Mouse (Mus musculus) spleen, postnatal 36 days (tissue): Measurements from ENCODE around the gene Cyp17a1.

ENCODE experiments used
- DNase-seq, 2 experiments: peaks; one replicate each; pipeline ENCODE4 v3.0.0; 2022; ENCODE audit warnings: low spot score in 2 of 2, mixed read lengths in 1 of 2

Cyp17a1 gene

GRCm38 (mm10) chr19:46672766-46673418 lies at the start of gene Cyp17a1:
TSS of gene Cyp17a1 (minus strand) at chr19:46673172.
- no peak for DNase-seq

GRCm38 (mm10) chr19:46718150-46718549 lies 45.2 kb upstream of the Cyp17a1 start:
- no peak for DNase-seq

GRCm38 (mm10) chr19:46715016-46715415 lies 42.0 kb upstream of the Cyp17a1 start:
- DNase-seq, result no peak

- DNase-seq, result no peak
Measured at GRCm38 (mm10) chr19:46714234-46714633, 41.3 kb upstream of the Cyp17a1 start.

GRCm38 (mm10) chr19:46710614-46711013 lies 37.6 kb upstream of the Cyp17a1 start:
- no peak for DNase-seq

- peak; percentile 68 to 73 for DNase-seq
Measured at GRCm38 (mm10) chr19:46707296-46708151, 34.6 kb upstream of the Cyp17a1 start, which contains the start of gene As3mt. TSS of gene As3mt (plus strand) at chr19:46707458.

GRCm38 (mm10) chr19:46706540-46707295 lies 33.7 kb upstream of the Cyp17a1 start:
- no peak for DNase-seq

- peak; percentile 26 to 55 for DNase-seq
Measured at GRCm38 (mm10) chr19:46705779-46706495, 33.0 kb upstream of the Cyp17a1 start.

GRCm38 (mm10) chr19:46701156-46701555 lies 28.2 kb upstream of the Cyp17a1 start:
- no peak for DNase-seq

- DNase-seq, result peak; percentile 15 to 22
Measured at GRCm38 (mm10) chr19:46699011-46699481, 26.1 kb upstream of the Cyp17a1 start.

- DNase-seq, result peak; percentile 78 to 79
Measured at GRCm38 (mm10) chr19:46697840-46698517, 25.0 kb upstream of the Cyp17a1 start.

- DNase-seq, result no peak
Measured at GRCm38 (mm10) chr19:46696943-46697342, 24.0 kb upstream of the Cyp17a1 start.

- DNase-seq, result no peak
Measured at GRCm38 (mm10) chr19:46696482-46696881, 23.5 kb upstream of the Cyp17a1 start.

GRCm38 (mm10) chr19:46693146-46693545 lies 20.2 kb upstream of the Cyp17a1 start:
- no peak for DNase-seq

GRCm38 (mm10) chr19:46691078-46691477 lies 18.1 kb upstream of the Cyp17a1 start:
- DNase-seq, result no peak

GRCm38 (mm10) chr19:46690387-46690786 lies 17.4 kb upstream of the Cyp17a1 start:
- DNase-seq, result no peak

- peak; percentile 84 to 86 for DNase-seq
Measured at GRCm38 (mm10) chr19:46689460-46690372, 16.7 kb upstream of the Cyp17a1 start, which contains the start of gene Borcs7. TSS of gene Borcs7 (plus strand) at chr19:46689906.

GRCm38 (mm10) chr19:46679720-46680383 lies 6.9 kb upstream of the Cyp17a1 start:
- no peak for DNase-seq

GRCm38 (mm10) chr19:46675641-46676040 lies 2.7 kb upstream of the Cyp17a1 start:
- no peak for DNase-seq
